Mouse (Mus musculus): ENCODE results near the gene Oas1h. TPM values are rescaled to one million over a fixed set of nuclear protein-coding genes. Genes with fewer than 3 reads are reported as not detected.

The Oas1h gene
- polyA plus RNA-seq (2015; fragmentation: Nextera tagmentation; extraction: Ambion mirVana): not detected in 2 replicates

- Histone ChIP-seq H3K4me3 (ENCODE audit: low read depth, low read length) (no peak within 1 kb of the TSS), H3K4me2 (replicated peaks; ENCODE audit: low read depth) (no peak within 1 kb of the TSS), H3K36me3 (ENCODE audit: control insufficient read depth, insufficient read depth, low read length) (no peaks in the 10 kb centered on the region), H3K9me3 (ENCODE audit: control insufficient read depth, low read length) (no peaks in the 10 kb centered on the region), H3K9ac (ENCODE audit: low read length) (no peak within 1 kb of the TSS), H3K27me3 (ENCODE audit: control insufficient read depth, insufficient read depth, low read length) (no peaks in the 10 kb centered on the region), H3K27ac (replicated peaks) (no peak within 1 kb of the TSS), H3K4me1 (replicated peaks; ENCODE audit: control insufficient read depth, insufficient read depth) (no peaks in the 10 kb centered on the region)
- 28% methylated on average over 4 of the region's 4 CpGs for WGBS
- DNase-seq (ENCODE audit: low spot score) (no peak), ATAC-seq (ENCODE audit: low FRiP score, low TSS enrichment) (no peak)
- TF ChIP-seq EP300 (optimal IDR thresholded peaks at IDR 0.05) (no peak), CTCF (IDR thresholded peaks at IDR 0.05; ENCODE audit: low read depth) (no peak)
Observed at GRCm38 (mm10) chr5:120861121-120861520, at the start of gene Oas1h. TSS of gene Oas1h (plus strand) at chr5:120861421.

GRCm38 (mm10) chr5:120811951-120812819 lies 49.0 kb upstream of the Oas1h start, which contains the start of gene Oas1c:
TSS of gene Oas1c (minus strand) at chr5:120812514.
- Histone ChIP-seq H3K9me3 (ENCODE audit: control insufficient read depth, low read length) (no peaks in the 10 kb centered on the region), H3K27ac (replicated peaks) (peak within 1 kb of the TSS; percentile 81), H3K9ac (ENCODE audit: low read length) (peak within 1 kb of the TSS; percentile 72), H3K36me3 (ENCODE audit: control insufficient read depth, insufficient read depth, low read length) (no peaks in the 10 kb centered on the region), H3K27me3 (ENCODE audit: control insufficient read depth, insufficient read depth, low read length) (no peaks in the 10 kb centered on the region), H3K4me1 (replicated peaks; ENCODE audit: control insufficient read depth, insufficient read depth) (no peaks in the 10 kb centered on the region), H3K4me3 (ENCODE audit: low read depth, low read length) (peak within 1 kb of the TSS; percentile 44), H3K4me2 (replicated peaks; ENCODE audit: low read depth) (peak within 1 kb of the TSS; percentile 72)
- peak; percentile 93 for ATAC-seq (ENCODE audit: low FRiP score, low TSS enrichment)
- WGBS: 4% methylated on average over 18 of the region's 18 CpGs
- DNase-seq (ENCODE audit: low spot score): peak; percentile 93
- TF ChIP-seq EP300 (optimal IDR thresholded peaks at IDR 0.05) (no peak), CTCF (IDR thresholded peaks at IDR 0.05; ENCODE audit: low read depth) (no peak)

GRCm38 (mm10) chr5:120813023-120813422 lies 48.2 kb upstream of the Oas1h start:
- H3K4me2 ChIP-seq (replicated peaks; ENCODE audit: low read depth): peak overlapping the region; percentile 72
- H3K9me3 ChIP-seq (ENCODE audit: control insufficient read depth, low read length): no peaks in the 10 kb centered on the region
- H3K27me3 ChIP-seq (ENCODE audit: control insufficient read depth, insufficient read depth, low read length): no peaks in the 10 kb centered on the region
- 81% methylated on average over 6 of the region's 6 CpGs for WGBS
- H3K9ac ChIP-seq (ENCODE audit: low read length): peak overlapping the region; percentile 72
- no peaks in the 10 kb centered on the region for H3K4me1 ChIP-seq (replicated peaks; ENCODE audit: control insufficient read depth, insufficient read depth)
- peak overlapping the region; percentile 44 for H3K4me3 ChIP-seq (ENCODE audit: low read depth, low read length)
- no peaks in the 10 kb centered on the region for H3K36me3 ChIP-seq (ENCODE audit: control insufficient read depth, insufficient read depth, low read length)
- DNase-seq (ENCODE audit: low spot score): no peak
- TF ChIP-seq EP300 (optimal IDR thresholded peaks at IDR 0.05) (no peak), CTCF (IDR thresholded peaks at IDR 0.05; ENCODE audit: low read depth) (no peak)
- ATAC-seq (ENCODE audit: low FRiP score, low TSS enrichment): no peak
- no peak overlapping the region for H3K27ac ChIP-seq (replicated peaks)

- Histone ChIP-seq H3K27me3 (ENCODE audit: control insufficient read depth, insufficient read depth, low read length) (no peaks in the 10 kb centered on the region), H3K27ac (replicated peaks) (no peak overlapping the region), H3K4me2 (replicated peaks; ENCODE audit: low read depth) (no peak overlapping the region), H3K4me3 (ENCODE audit: low read depth, low read length) (no peak overlapping the region), H3K9me3 (ENCODE audit: control insufficient read depth, low read length) (no peaks in the 10 kb centered on the region), H3K36me3 (ENCODE audit: control insufficient read depth, insufficient read depth, low read length) (no peaks in the 10 kb centered on the region), H3K9ac (ENCODE audit: low read length) (no peak overlapping the region), H3K4me1 (replicated peaks; ENCODE audit: control insufficient read depth, insufficient read depth) (no peaks in the 10 kb centered on the region)
- ATAC-seq (ENCODE audit: low FRiP score, low TSS enrichment) (no peak), DNase-seq (ENCODE audit: low spot score) (peak; percentile 27)
- TF ChIP-seq CTCF (IDR thresholded peaks at IDR 0.05; ENCODE audit: low read depth) (peak; percentile 65), EP300 (optimal IDR thresholded peaks at IDR 0.05) (no peak)
- WGBS: 61% methylated on average over 3 of the region's 3 CpGs
Observed at GRCm38 (mm10) chr5:120815949-120816348, 45.3 kb upstream of the Oas1h start.

GRCm38 (mm10) chr5:120818999-120819398 lies 42.2 kb upstream of the Oas1h start:
- ATAC-seq (ENCODE audit: low FRiP score, low TSS enrichment): no peak
- no peaks in the 10 kb centered on the region for H3K27me3 ChIP-seq (ENCODE audit: control insufficient read depth, insufficient read depth, low read length)
- no peak overlapping the region for H3K27ac ChIP-seq (replicated peaks)
- no peak for TF ChIP-seq EP300 (optimal IDR thresholded peaks at IDR 0.05)
- TF ChIP-seq CTCF (IDR thresholded peaks at IDR 0.05; ENCODE audit: low read depth): no peak
- no peak overlapping the region for H3K9ac ChIP-seq (ENCODE audit: low read length)
- no peak overlapping the region for H3K4me2 ChIP-seq (replicated peaks; ENCODE audit: low read depth)
- no peaks in the 10 kb centered on the region for H3K4me1 ChIP-seq (replicated peaks; ENCODE audit: control insufficient read depth, insufficient read depth)
- H3K4me3 ChIP-seq (ENCODE audit: low read depth, low read length): no peak overlapping the region
- no peaks in the 10 kb centered on the region for H3K9me3 ChIP-seq (ENCODE audit: control insufficient read depth, low read length)
- no peaks in the 10 kb centered on the region for H3K36me3 ChIP-seq (ENCODE audit: control insufficient read depth, insufficient read depth, low read length)
- DNase-seq (ENCODE audit: low spot score): no peak

- no peak for ATAC-seq (ENCODE audit: low FRiP score, low TSS enrichment)
- 77% methylated on average over 4 of the region's 4 CpGs for WGBS
- no peak for DNase-seq (ENCODE audit: low spot score)
Observed at GRCm38 (mm10) chr5:120831031-120831430, 30.2 kb upstream of the Oas1h start.

More at GRCm38 (mm10) chr5:120831031-120831430, 30.2 kb upstream of the Oas1h start:
- Histone ChIP-seq H3K27ac (replicated peaks) (no peak overlapping the region), H3K9me3 (ENCODE audit: control insufficient read depth, low read length) (no peaks in the 10 kb centered on the region), H3K27me3 (ENCODE audit: control insufficient read depth, insufficient read depth, low read length) (no peaks in the 10 kb centered on the region), H3K4me1 (replicated peaks; ENCODE audit: control insufficient read depth, insufficient read depth) (no peaks in the 10 kb centered on the region), H3K9ac (ENCODE audit: low read length) (no peak overlapping the region), H3K4me3 (ENCODE audit: low read depth, low read length) (no peak overlapping the region), H3K36me3 (ENCODE audit: control insufficient read depth, insufficient read depth, low read length) (no peaks in the 10 kb centered on the region), H3K4me2 (replicated peaks; ENCODE audit: low read depth) (no peak overlapping the region)
- TF ChIP-seq EP300 (optimal IDR thresholded peaks at IDR 0.05) (no peak), CTCF (IDR thresholded peaks at IDR 0.05; ENCODE audit: low read depth) (no peak)
